Mouse (Mus musculus): ENCODE data around the gene Ints4. TPM values are rescaled to one million over a fixed set of nuclear protein-coding genes. Genes with fewer than 3 reads are reported as not detected.
A peak's percentile ranks its signal among the peaks of the same experiment; 100 is the strongest.
"Not testable (repeated sequence)": the region's sequence is repeated elsewhere in the genome, so short reads cannot be mapped to it uniquely, and the experiment has no call there.

Ints4 gene
- 10 to 100 TPM; 36.7 to 53.5 (median 40.3) TPM for polyA plus RNA-seq (2017; shearing (Covaris generic))

- peak; percentile 99 for ATAC-seq
Measured at GRCm38 (mm10) chr7:97480821-97481339, at the start of gene Ints4. TSS of gene Ints4 (plus strand) at chr7:97480956.

DNA sequence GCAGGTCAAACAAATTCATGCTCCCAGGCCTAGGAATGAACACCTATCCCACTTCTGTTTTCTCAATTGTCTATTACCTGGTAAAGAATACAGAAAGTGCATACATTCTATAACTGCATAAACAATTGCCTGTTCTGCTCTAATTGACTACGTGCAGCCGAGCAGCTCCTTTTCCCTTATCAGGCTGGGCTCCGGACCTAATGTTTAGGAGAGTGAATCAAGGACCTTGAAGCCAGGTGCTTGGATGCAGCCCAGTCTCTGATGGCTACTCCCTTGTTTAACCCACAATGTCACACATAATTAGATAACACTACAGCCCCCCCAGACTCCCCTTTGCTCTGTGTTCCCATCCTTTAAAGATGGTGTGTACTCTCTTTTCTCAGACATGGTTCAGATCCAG lies 47.2 kb upstream of the Ints4 start:
- not testable (repeated sequence) for ATAC-seq

DNA sequence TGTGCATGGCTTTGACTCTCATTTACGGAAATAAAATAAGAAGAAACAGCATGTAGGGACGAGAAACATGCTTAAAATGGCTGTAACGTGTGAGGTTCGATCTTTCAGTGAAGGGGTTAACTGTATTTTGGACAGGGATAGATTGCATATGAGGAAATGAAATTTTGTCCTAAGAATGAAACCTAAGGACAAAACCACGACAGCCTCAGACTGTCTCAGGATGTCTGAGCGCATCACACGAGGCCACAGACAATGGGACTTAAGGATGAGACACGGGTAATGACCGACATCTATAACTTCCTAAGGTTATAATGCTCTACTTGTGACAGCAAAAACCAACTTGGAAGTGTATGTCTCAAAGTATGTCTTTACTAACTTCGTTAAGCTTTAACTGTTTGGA lies 46.2 kb upstream of the Ints4 start:
- ATAC-seq: no peak

DNA sequence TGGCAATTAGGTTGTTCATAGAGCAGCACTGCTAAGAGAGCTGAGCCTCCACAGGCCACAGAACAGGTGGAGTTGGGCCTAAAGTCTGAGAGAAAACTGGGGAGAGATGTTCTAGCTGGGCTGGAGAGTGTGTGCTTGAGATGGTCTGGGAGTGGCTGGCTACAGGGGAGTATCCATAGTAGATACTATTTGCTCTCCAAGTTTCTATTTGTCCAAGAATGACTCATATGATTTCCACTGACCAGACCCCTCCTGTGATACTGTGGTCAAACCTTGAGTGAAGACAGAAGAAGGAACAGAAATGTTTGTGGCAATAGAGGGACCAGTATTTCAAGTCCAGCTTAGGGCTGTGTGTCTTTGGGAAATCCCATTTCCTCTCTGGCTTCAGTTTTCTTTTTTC lies 41.8 kb upstream of the Ints4 start:
- no peak for ATAC-seq

DNA sequence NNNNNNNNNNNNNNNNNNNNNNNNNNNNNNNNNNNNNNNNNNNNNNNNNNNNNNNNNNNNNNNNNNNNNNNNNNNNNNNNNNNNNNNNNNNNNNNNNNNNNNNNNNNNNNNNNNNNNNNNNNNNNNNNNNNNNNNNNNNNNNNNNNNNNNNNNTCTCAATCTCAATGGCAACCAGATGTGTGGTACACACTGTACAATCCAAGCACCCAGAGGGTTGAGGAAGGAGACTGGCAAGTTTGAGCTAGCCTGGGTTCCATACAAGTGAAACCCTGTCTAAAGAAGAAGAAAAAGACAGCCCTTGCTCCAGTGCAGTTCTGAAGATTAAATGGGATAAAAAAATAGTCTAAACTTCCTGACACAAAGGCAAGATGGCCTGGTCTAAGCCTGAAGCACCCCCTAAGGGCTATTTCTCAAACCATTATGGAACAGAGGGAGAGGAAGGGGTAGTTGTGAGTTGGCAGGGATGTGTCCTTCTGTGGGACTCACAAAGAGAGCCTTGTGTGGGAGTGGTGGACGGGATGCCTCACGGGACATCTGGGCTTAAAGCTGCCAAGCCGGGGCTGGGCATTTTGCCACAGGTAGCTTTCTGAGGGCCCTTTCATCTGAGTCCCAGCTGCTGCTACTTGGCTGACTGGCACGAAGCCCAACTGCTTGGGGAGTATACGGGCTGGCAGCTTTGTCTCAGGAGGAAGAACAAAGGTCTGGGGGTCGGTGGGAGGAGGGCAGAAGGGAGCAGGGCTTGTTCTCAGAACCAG lies 34.4 kb upstream of the Ints4 start:
- ATAC-seq: no peak

DNA sequence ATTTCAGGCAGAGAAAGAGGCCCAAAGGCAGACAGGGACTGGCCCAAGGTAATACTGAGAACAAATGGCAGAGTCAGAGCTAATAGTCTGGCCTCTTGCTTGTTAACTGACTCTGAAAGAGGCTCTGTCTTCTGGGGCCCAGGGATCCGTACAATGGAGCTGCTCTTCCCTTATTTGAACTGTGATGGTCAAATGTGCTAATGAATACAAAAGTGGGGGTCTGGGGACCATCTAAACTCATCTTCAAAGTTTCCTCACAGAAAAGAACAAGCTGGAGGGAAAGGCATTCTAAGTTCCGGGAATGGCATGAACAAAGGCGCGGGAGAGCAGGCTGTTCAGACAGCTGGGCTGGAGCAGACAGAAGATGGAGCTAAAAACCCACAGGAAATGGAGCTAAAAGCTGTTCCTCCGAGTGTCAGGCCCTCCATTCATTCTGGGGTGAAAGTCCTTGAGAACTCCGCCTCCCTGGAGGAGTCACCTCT lies 33.7 kb upstream of the Ints4 start:
- no peak for ATAC-seq

DNA sequence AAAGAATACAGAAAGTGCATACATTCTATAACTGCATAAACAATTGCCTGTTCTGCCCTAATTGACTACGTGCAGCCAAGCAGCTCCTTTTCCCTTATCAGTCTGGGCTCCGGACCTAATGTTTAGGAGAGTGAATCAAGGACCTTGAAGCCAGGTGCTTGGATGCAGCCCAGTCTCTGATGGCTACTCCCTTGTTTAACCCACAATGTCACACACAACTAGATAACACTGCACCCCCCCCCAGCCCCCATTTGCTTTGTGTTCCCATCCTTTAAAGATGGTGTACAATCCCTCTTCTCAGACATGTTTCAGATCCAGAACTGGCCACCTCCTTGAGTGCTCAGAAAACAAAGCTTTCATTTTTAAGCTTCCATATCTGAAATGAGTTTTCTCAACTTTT lies 29.7 kb upstream of the Ints4 start, which contains the start of gene Kctd14:
Kctd14 (plus strand) TSS at position 301 of the 400 bp plus-strand sequence.
- ATAC-seq: not testable (repeated sequence)

GRCm38 (mm10) chr7:97452196-97452595 lies 28.6 kb upstream of the Ints4 start:
- no peak for ATAC-seq

DNA sequence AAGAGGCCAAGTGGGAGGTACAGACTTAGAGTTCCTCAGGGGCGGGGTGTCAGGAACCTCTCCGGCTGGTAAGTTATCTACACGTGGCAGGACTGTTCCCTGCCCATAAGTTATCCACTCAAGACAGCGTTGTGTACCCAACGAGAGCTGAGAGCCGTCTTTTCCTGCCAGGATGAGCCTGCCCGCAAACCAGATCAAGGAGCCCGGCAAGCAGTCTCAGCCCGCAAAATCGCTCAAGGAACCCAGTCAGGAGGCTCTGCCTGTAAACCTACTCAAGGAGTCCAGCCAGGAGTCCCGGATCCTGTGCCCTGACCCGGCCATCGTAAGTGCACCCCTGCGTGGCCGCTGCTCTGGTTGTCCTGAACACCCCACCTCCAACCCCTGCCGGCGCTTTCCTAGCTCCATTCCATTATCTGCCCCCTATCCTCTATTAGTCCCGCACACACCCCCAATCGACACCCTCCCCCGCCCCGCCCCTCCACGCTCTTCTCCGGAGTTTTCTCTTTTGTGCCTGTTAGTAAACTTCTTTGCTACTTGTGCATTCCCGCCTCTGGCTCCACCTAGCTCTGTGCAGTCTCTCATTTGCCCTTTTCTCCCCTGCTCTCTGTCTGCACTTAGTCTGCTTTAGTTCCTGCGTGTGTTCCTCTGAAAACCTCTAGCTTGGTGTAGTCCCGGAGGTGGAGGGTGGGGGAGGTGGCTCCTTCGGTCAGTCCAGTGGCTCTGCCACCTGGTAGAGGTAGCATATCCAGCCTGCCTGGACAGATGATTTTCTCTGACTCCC lies 27.4 kb upstream of the Ints4 start:
- ATAC-seq: peak; percentile 38

GRCm38 (mm10) chr7:97454795-97455194 lies 26.0 kb upstream of the Ints4 start:
- ATAC-seq: no peak

DNA sequence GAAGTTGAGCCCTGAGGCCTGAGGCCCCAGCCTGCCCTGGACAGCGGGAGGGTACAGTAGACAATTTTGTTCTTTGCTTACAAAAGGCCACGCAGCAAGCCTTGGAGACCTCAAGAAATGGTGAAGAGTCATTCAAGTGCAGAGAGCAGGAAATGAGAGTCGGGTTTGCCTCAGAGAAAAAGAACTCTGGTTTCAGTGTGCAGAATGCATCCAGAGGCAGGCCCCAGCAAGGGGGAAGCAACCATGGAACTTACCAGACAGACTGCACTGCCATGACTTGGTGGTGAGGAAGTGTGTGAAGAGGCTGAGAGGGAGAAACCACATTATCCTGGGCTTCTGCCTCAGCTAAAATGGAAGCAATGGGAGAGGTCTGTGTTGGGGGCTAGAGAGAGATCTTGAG lies 25.2 kb upstream of the Ints4 start:
- ATAC-seq: no peak

GRCm38 (mm10) chr7:97473001-97473400 lies 7.8 kb upstream of the Ints4 start:
- no peak for ATAC-seq

- ATAC-seq: no peak
Measured at GRCm38 (mm10) chr7:97479349-97479748, 1.4 kb upstream of the Ints4 start.

DNA sequence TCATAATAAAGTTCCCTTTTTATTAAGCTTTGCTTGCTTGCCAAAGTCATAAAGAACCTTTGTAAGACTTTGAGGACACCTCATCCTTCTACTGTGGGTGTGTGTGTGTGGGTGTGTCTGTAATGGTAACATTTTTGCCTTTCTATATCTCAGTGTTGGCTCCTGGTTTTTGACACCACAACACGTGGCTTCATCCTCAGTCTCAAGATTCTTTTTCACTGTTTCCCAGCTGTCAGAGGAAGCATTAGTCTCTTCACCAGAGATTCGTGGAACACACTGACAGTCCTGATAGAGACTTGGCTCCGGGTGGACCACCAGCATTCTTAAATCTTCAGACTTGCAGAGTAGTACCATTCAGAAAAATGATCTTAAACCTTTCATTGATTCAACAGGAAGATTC lies 466 bp upstream of the Ints4 start:
- ATAC-seq: peak; percentile 3

DNA sequence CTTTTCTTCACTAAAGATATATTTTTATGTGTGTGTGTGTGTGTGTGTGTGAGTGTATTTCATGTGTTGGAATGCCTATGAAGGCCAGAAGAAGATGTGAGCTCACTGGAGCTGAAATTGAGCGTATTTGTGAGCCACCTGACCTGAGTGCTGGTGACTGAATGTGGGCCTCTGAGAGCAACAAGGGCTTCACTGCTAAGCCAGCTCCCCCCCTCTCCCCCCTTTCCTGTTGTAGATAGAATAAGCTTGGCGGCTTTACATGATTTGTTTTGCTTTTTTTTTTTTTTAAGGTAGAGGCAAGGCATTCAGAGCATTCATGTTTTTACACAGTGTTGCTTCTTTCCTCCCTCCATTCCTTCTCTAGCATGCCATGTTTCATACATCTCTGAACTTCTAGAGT lies 2.6 kb downstream of the Ints4 start:
- ATAC-seq: no peak

- ATAC-seq: peak; percentile 56
Measured at GRCm38 (mm10) chr7:97491157-97491556, 10.4 kb downstream of the Ints4 start.

DNA sequence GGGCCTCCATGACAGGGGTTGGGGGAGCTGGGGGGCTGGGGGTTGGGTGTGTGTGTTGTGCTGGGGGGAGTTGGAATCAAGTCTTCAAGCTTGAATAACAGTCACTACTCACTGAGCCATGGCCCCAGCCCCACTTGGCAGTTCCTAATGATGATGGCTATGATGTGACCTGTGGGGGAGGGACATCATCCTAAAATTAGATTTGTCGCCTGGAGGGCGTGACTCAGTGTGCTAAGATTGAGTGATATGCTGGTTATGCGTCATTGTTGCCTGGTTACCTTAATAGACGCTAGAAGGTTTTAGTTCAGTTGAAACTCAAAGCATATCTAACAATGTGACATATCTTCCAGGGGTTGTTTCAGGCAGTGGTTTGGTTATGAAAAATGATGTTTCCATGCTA lies 11.7 kb downstream of the Ints4 start:
- peak; percentile 56 for ATAC-seq

DNA sequence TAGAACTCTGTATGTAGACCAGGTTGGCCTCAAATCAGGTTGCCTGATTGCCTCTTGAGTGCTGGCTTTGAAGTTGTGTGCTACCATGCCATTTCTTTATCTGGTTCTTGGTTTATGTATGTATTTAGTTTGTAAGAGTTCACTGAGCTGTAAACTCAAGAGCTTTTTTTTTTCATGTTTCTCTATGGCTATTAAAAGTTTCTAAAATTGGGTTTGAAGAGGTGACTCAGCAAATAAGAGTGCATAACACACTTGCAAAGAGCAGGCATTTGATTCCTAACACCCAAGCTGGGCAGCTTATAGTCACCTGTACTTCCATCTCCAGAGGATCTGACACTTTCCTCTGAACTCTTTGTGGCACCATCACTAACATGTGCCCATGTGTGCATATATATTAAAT lies 14.3 kb downstream of the Ints4 start:
- no peak for ATAC-seq

DNA sequence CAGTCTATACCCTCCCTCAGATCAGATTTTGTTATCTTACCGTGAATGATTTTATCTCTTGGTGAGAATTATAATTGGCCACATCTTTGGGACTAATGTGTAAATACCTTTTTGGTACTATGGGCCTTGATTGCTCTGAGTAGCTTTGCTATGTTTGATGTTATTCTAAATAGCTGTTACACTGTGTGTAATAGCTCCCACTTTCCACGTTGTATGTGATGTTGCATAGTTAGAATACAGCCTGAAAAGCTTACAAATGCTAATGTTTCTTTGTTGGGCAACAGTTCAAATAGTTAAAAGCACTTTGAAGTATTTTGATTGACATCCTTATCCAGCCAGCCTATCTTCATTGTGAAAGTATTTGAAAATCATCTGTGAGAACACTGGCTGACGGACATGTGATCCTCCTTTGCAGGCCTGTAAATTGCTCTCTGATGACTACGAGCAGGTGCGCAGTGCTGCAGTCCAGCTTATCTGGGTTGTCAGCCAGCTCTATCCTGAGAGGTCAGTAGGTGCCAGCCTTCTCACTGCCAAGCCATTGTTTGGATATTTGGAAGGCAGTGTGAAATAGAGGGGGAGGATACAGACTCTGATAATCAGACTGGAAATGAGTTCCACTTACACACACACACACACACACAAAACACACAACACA lies 19.9 kb downstream of the Ints4 start:
- ATAC-seq: no peak

DNA sequence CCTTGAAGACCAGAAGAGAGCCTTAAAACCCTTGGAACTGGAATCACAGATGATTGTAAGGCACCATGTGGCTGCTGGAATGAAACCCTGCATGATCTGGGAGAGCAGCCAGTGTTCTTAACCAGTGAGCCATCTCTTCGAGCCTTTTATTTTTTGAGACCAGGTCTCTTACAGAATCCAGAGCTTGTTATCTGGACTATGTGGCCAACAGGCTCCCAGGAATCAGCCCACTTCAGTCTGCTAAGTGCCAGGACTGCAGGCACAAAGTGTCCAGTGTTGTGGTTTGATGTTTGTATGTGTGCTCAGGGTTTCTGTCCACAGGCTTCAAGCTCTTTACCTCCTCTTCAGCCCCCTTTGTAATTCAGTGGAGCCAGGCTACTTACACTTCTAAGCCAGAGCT lies 34.0 kb downstream of the Ints4 start:
- ATAC-seq: no peak

- ATAC-seq: no peak
Measured at GRCm38 (mm10) chr7:97519935-97520334, 39.2 kb downstream of the Ints4 start.

- ATAC-seq: no peak
Measured at GRCm38 (mm10) chr7:97535531-97535930, 54.8 kb downstream of the Ints4 start.

GRCm38 (mm10) chr7:97536571-97536970 lies 55.8 kb downstream of the Ints4 start:
- ATAC-seq: no peak
